11 mouse cellular contexts compared by ENCODE assay signal in the genomic region with DNA sequence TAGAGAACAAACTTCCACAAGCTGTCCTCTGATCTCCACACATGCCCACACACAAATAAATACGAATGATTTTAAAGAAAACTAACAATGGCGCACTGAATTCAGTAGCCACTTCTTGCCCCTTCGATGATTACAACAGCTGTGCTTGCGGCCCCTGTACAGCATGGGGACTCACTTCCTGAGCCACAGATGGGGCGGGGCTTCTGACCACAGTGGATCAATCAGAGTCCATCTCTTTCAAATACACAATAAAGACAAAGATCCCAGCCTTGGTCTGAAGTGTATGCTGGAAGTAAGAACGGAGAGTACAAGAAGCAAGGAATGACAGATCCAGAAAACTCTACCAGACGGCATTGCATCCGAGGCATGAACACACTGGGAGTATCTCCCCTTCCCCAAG.
DNase-seq lines count a peak whose midpoint lies in the region; ATAC-seq and TF ChIP-seq lines count a peak whose summit lies in the region.
"Had no signal": no experiment of that assay in that cellular context is flagged by ENCODE, and none has a peak within 500 bp of the region (broad histone marks: within the 10 kb centered on the region; RNA-seq: fewer than 3 reads in every experiment).

No protein-coding gene starts in this region.

- no peak for TF ChIP-seq CTCF in left cerebral cortex, adult 2 months (IDR thresholded peaks at IDR 0.05)

- peak overlapping the region; percentile 36; the same call in 1 of the 2 replicates for H3K4me3 ChIP-seq in left cerebral cortex, adult 2 months
- no peak overlapping the region for H3K4me3 ChIP-seq in forebrain, embryonic 11.5 days (ENCODE audit: low read depth, low read length)
- H3K4me3 ChIP-seq in limb, embryonic 12.5 days (replicated peaks), result no peak overlapping the region
- H3K4me3 ChIP-seq in stomach, embryonic 14.5 days (ENCODE audit: low read depth, low read length), result no peak overlapping the region

- intact Hi-C loops in left cerebral cortex, adult 2 months (cut with DNase I), result no loop called here
- intact Hi-C loops in left cerebral cortex, postnatal 4 days (cut with DNase I), result no loop called here

- no peak for DNase-seq in left cerebral cortex, adult 2 months (ENCODE audit: extremely low spot score in 1 of 2, low spot score in 2 of 2)
- DNase-seq in left cerebral cortex, postnatal 4 days, result no peak
- no peak for DNase-seq in forebrain, embryonic 11.5 days (ENCODE audit: low spot score)
- no peak for DNase-seq in cerebellum, postnatal 14 days
- no peak for DNase-seq in cerebellum, postnatal 4 days (ENCODE audit: low spot score in 2 of 2)
- DNase-seq in thymus, postnatal 36 days, result no peak
- DNase-seq: cerebellum, adult 18-20 months; lung, postnatal 4 days; right cerebral cortex, postnatal 4 days had no signal

- H3K9ac ChIP-seq in forebrain, embryonic 11.5 days (ENCODE audit: low read length), result 0 out of 2 replicates have a peak overlapping the region, but pooled peaks have one; percentile 24
- H3K9ac ChIP-seq in limb, embryonic 12.5 days (replicated peaks), result no peak overlapping the region
- H3K9ac ChIP-seq in stomach, embryonic 14.5 days (replicated peaks; ENCODE audit: low read depth, low read length), result no peak overlapping the region

- WGBS in forebrain, embryonic 11.5 days, result 69% methylated on average over 8 of the region's 8 CpGs
- 73% methylated on average over 8 of the region's 8 CpGs for WGBS in limb, embryonic 12.5 days
- WGBS in stomach, embryonic 14.5 days, result 43% methylated on average over 8 of the region's 8 CpGs

- H3K27ac ChIP-seq in left cerebral cortex, adult 2 months, result no peak overlapping the region
- H3K27ac ChIP-seq in forebrain, embryonic 11.5 days (ENCODE audit: low read depth, low read length), result no peak overlapping the region
- H3K27ac ChIP-seq in limb, embryonic 12.5 days, result no peak overlapping the region
- peak overlapping the region; percentile 81 for H3K27ac ChIP-seq in stomach, embryonic 14.5 days (ENCODE audit: low read length)

- H3K9me3 ChIP-seq in forebrain, embryonic 11.5 days (ENCODE audit: control insufficient read depth, low read length), result no peaks in the 10 kb centered on the region
- no peaks in the 10 kb centered on the region for H3K9me3 ChIP-seq in limb, embryonic 12.5 days
- no peaks in the 10 kb centered on the region for H3K9me3 ChIP-seq in stomach, embryonic 14.5 days (ENCODE audit: control insufficient read depth, low read depth, low read length)

- no peaks in the 10 kb centered on the region for H3K36me3 ChIP-seq in forebrain, embryonic 11.5 days (ENCODE audit: control insufficient read depth, insufficient read depth, low read length)
- no peaks in the 10 kb centered on the region for H3K36me3 ChIP-seq in limb, embryonic 12.5 days
- no peaks in the 10 kb centered on the region for H3K36me3 ChIP-seq in stomach, embryonic 14.5 days (ENCODE audit: control insufficient read depth, insufficient read depth, low read length)

- no peak for ATAC-seq in forebrain, embryonic 11.5 days (replicated peaks; ENCODE audit: low FRiP score)
- no peak for ATAC-seq in limb, embryonic 12.5 days (ENCODE audit: insufficient number of reproducible peaks, insufficient read depth, low FRiP score, low TSS enrichment, low read depth)
- no peak for ATAC-seq in stomach, embryonic 14.5 days (ENCODE audit: insufficient number of reproducible peaks, insufficient read depth, low FRiP score, low read depth)

- H3K27me3 ChIP-seq in forebrain, embryonic 11.5 days (ENCODE audit: control insufficient read depth, insufficient read depth, low read length), result no peaks in the 10 kb centered on the region
- no peaks in the 10 kb centered on the region for H3K27me3 ChIP-seq in limb, embryonic 12.5 days
- H3K27me3 ChIP-seq in stomach, embryonic 14.5 days (ENCODE audit: control insufficient read depth, insufficient read depth, low read length), result no peaks in the 10 kb centered on the region

- H3K4me1 ChIP-seq in forebrain, embryonic 11.5 days (replicated peaks; ENCODE audit: control insufficient read depth, insufficient read depth, low read length), result peaks cover 4% of the 10 kb centered on the region; the same call in 1 of the 2 replicates
- H3K4me1 ChIP-seq in limb, embryonic 12.5 days (replicated peaks), result peaks cover 29% of the 10 kb centered on the region
- peaks cover 24% of the 10 kb centered on the region for H3K4me1 ChIP-seq in stomach, embryonic 14.5 days (ENCODE audit: control insufficient read depth, insufficient read depth, low read length)

- H3K4me2 ChIP-seq in forebrain, embryonic 11.5 days (ENCODE audit: low read depth, low read length, severe bottlenecking), result no peak overlapping the region
- peak overlapping the region; percentile 8; the same call in 1 of the 2 replicates for H3K4me2 ChIP-seq in limb, embryonic 12.5 days
- peak overlapping the region; percentile 37 for H3K4me2 ChIP-seq in stomach, embryonic 14.5 days (replicated peaks; ENCODE audit: low read depth, low read length)
